Mouse (Mus musculus) forebrain, postnatal 0 days (tissue): ENCODE data around the gene Acad12. TPM values are rescaled to one million over a fixed set of nuclear protein-coding genes. Genes with fewer than 3 reads are reported as not detected.
"Not testable (repeated sequence)": the region's sequence is repeated elsewhere in the genome, so short reads cannot be mapped to it uniquely, and the experiment has no call there.

Source experiments
- ATAC-seq: fragments of 200-750 bp; cut with Nextera tagmentation; 2 replicates; pipeline ENCODE4 v1.8.0; 2017; ENCODE audit warnings: mild to moderate bottlenecking, moderate library complexity
- DNase-seq: peaks from one replicate; pipeline ENCODE4 v3.0.0-alpha.2; 2015
- H3K27ac ChIP-seq: fragments of 300-500 bp; sonication (generic); 2 replicates; pipeline ENCODE4 v1.5.1; 2014; ENCODE audit warnings: low read depth, mild to moderate bottlenecking, antibody characterized with exemption, low read length, moderate library complexity, mixed read lengths
- H3K27me3 ChIP-seq: fragments of 300-500 bp; sonication (generic); 2 replicates; pipeline ENCODE4 v1.6.1; 2014; ENCODE audit warnings: mild to moderate bottlenecking, low read length, mixed read lengths; ENCODE audit not compliant: insufficient read depth
- H3K36me3 ChIP-seq: fragments of 300-500 bp; sonication (generic); 2 replicates; pipeline ENCODE4 v1.6.1; 2014; ENCODE audit warnings: mild to moderate bottlenecking, moderate library complexity; ENCODE audit not compliant: insufficient read depth
- H3K4me1 ChIP-seq: fragments of 300-500 bp; sonication (generic); 2 replicates; pipeline ENCODE4 v1.6.1; 2014; ENCODE audit warnings: antibody characterized with exemption; ENCODE audit not compliant: insufficient read depth
- H3K4me2 ChIP-seq: fragments of 300-500 bp; sonication (generic); 2 replicates; pipeline ENCODE4 v1.6.1; 2014; ENCODE audit warnings: low read depth, mild to moderate bottlenecking, moderate library complexity
- H3K4me3 ChIP-seq: fragments of 300-500 bp; sonication (generic); 2 replicates; pipeline ENCODE4 v1.5.1; 2014; ENCODE audit warnings: low read depth, low read length, mixed read lengths
- H3K9ac ChIP-seq: fragments of 300-500 bp; sonication (generic); 2 replicates; pipeline ENCODE4 v1.6.1; 2014; ENCODE audit warnings: mild to moderate bottlenecking
- H3K9me3 ChIP-seq: fragments of 300-500 bp; sonication (generic); 2 replicates; pipeline ENCODE4 v1.6.1; 2016; ENCODE audit warnings: low read length
- CTCF ChIP-seq: sonication (generic); IDR thresholded peaks from 2 replicates; pipeline ENCODE4 v1.5.1; 2016; ENCODE audit warnings: antibody characterized with exemption, control low read depth, low read depth
- WGBS: fragments of 180-500 bp; shearing (Covaris S2); extraction: QIAGEN DNeasy Blood & Tissue Kit; methylation state at CpG from one replicate; pipeline ENCODE4 v1.1.7; 2014; 5-methylcytosine and 5-hydroxymethylcytosine counted together
- polyA plus RNA-seq: library from polyadenylated mRNA; unstranded; fragments of >200 nt; fragmentation: Nextera tagmentation; extraction: Ambion mirVana; gene quantifications from 2 replicates; pipeline ENCODE4 v1.2.1, GENCODE M21; 2015
- total RNA-seq: library from RNA; depleted of rRNA; stranded (reverse); fragments of >200 nt; gene quantifications from 2 replicates; pipeline ENCODE4 v1.2.3, GENCODE M21; 2014

Acad12 gene
- total and polyA plus RNA-seq, 2 experiments from 2014 or later = 0.96 to 1.4 TPM

GRCm38 (mm10) chr5:121660897-121661254 is 42.1 kb upstream of the Acad12 start:
- peak; percentile 26 for DNase-seq
- peak overlapping the region; percentile 70 for H3K27ac ChIP-seq
- 2% methylated on average over 26 of the region's 26 CpGs for WGBS

GRCm38 (mm10) chr5:121660059-121660896 is 41.5 kb upstream of the Acad12 start, which contains the start of the genes Acad10 and Brap:
Gene Acad10 (minus strand): TSS chr5:121660514.
Gene Brap (plus strand): TSS chr5:121660563.
- Histone ChIP-seq H3K4me2 (peak within 1 kb of the TSS; percentile 71), H3K4me1 (peaks cover 12% of the 10 kb centered on the region), H3K27ac (peak within 1 kb of the TSS; percentile 70), H3K9ac (peak within 1 kb of the TSS; percentile 84), H3K9me3 (no peaks in the 10 kb centered on the region), H3K27me3 (no peaks in the 10 kb centered on the region), H3K4me3 (peak within 1 kb of the TSS; percentile 93), H3K36me3 (peaks cover 11% of the 10 kb centered on the region; the same call in 1 of the 2 replicates)
- ATAC-seq = peak; percentile 91
- WGBS = 2% methylated on average over 82 of the region's 85 CpGs
- peak; percentile 93 for DNase-seq
- no peak for TF ChIP-seq CTCF

More at GRCm38 (mm10) chr5:121660897-121661254, 42.1 kb upstream of the Acad12 start:
- no peak for TF ChIP-seq CTCF
- Histone ChIP-seq H3K4me3 (peak overlapping the region; percentile 93), H3K27me3 (no peaks in the 10 kb centered on the region), H3K9ac (peak overlapping the region; percentile 84), H3K36me3 (peaks cover 14% of the 10 kb centered on the region), H3K4me2 (peak overlapping the region; percentile 71), H3K9me3 (no peaks in the 10 kb centered on the region), H3K4me1 (peaks cover 12% of the 10 kb centered on the region)
- peak; percentile 25; the same call in 1 of the 2 replicates for ATAC-seq

GRCm38 (mm10) chr5:121657656-121658055 is 38.9 kb upstream of the Acad12 start:
- not testable (repeated sequence) for DNase-seq
- WGBS = 89% methylated on average over 6 of the region's 6 CpGs

GRCm38 (mm10) chr5:121656866-121657265 is 38.1 kb upstream of the Acad12 start:
- H3K9me3 ChIP-seq, DNase-seq, H3K4me2 ChIP-seq, H3K36me3 ChIP-seq, H3K9ac ChIP-seq, H3K27ac ChIP-seq, ATAC-seq, H3K4me3 ChIP-seq, H3K27me3 ChIP-seq: not testable (repeated sequence)
- H3K4me1 ChIP-seq = peaks cover 12% of the 10 kb centered on the region
- WGBS = 71% methylated on average over 6 of the region's 6 CpGs

More at GRCm38 (mm10) chr5:121657656-121658055, 38.9 kb upstream of the Acad12 start:
- H3K4me1 ChIP-seq = peaks cover 12% of the 10 kb centered on the region
- not testable (repeated sequence) for H3K4me2 ChIP-seq, H3K27me3 ChIP-seq, ATAC-seq, H3K27ac ChIP-seq, H3K9me3 ChIP-seq, H3K9ac ChIP-seq, H3K4me3 ChIP-seq, H3K36me3 ChIP-seq

GRCm38 (mm10) chr5:121654526-121654925 is 35.8 kb upstream of the Acad12 start:
- peaks cover 1% of the 10 kb centered on the region; the same call in 1 of the 2 replicates for H3K4me1 ChIP-seq
- no peak overlapping the region for H3K4me3 ChIP-seq
- no peaks in the 10 kb centered on the region for H3K36me3 ChIP-seq
- no peak overlapping the region for H3K27ac ChIP-seq
- 89% methylated on average over 4 of the region's 4 CpGs for WGBS
- H3K27me3 ChIP-seq = no peaks in the 10 kb centered on the region
- H3K9me3 ChIP-seq = no peaks in the 10 kb centered on the region
- TF ChIP-seq CTCF = no peak
- no peak overlapping the region for H3K4me2 ChIP-seq
- ATAC-seq = no peak
- H3K9ac ChIP-seq = no peak overlapping the region
- no peak for DNase-seq

- DNase-seq (no peak), ATAC-seq (no peak)
- no peak for TF ChIP-seq CTCF
- H3K36me3 ChIP-seq = no peaks in the 10 kb centered on the region
- no peaks in the 10 kb centered on the region for H3K27me3 ChIP-seq
- H3K4me2 ChIP-seq = no peak overlapping the region
- WGBS = 90% methylated on average over 7 of the region's 7 CpGs
- H3K27ac ChIP-seq = no peak overlapping the region
- H3K4me1 ChIP-seq = no peaks in the 10 kb centered on the region
- no peak overlapping the region for H3K4me3 ChIP-seq
- no peaks in the 10 kb centered on the region for H3K9me3 ChIP-seq
- H3K9ac ChIP-seq = no peak overlapping the region
Observed at GRCm38 (mm10) chr5:121649134-121649533, 30.4 kb upstream of the Acad12 start.

GRCm38 (mm10) chr5:121639601-121640000 is 20.9 kb upstream of the Acad12 start:
- H3K4me1 ChIP-seq = no peaks in the 10 kb centered on the region
- no peak overlapping the region for H3K9ac ChIP-seq
- no peaks in the 10 kb centered on the region for H3K9me3 ChIP-seq
- no peaks in the 10 kb centered on the region for H3K27me3 ChIP-seq
- no peak overlapping the region for H3K4me3 ChIP-seq
- WGBS = 93% methylated on average over 9 of the region's 9 CpGs
- DNase-seq (no peak), ATAC-seq (no peak)
- no peak for TF ChIP-seq CTCF
- H3K27ac ChIP-seq = no peak overlapping the region
- H3K4me2 ChIP-seq = no peak overlapping the region
- H3K36me3 ChIP-seq = no peaks in the 10 kb centered on the region
